Mouse (Mus musculus): Measurements from ENCODE around the gene Cybrd1.

GRCm38 (mm10) chr2:71096170-71096569 lies 21.6 kb upstream of the Cybrd1 start:
- no peak for TF ChIP-seq CTCF (IDR thresholded peaks at IDR 0.05; ENCODE audit: low read depth)
- peak; percentile 72 for TF ChIP-seq EP300 (IDR thresholded peaks at IDR 0.05; ENCODE audit: low read depth)

Data from liver, embryonic 14.5 days (tissue).